Mouse (Mus musculus): Measurements from ENCODE around the gene Fbxo4. TPM values are rescaled to one million over a fixed set of nuclear protein-coding genes. Genes with fewer than 3 reads are reported as not detected.

Fbxo4 gene
- total RNA-seq (2021) = 21.6 and 25.8 TPM in 2 replicates
- long read RNA-seq, transcript Fbxo4-201 (7 exons, 1,565 nt) = major isoform, 27 of 37 reads
- long read RNA-seq, partial matches to known transcripts = 2 of 37 reads
- long read RNA-seq, other reads (novel, unspliced or antisense) = 8 of 37 reads

DNA sequence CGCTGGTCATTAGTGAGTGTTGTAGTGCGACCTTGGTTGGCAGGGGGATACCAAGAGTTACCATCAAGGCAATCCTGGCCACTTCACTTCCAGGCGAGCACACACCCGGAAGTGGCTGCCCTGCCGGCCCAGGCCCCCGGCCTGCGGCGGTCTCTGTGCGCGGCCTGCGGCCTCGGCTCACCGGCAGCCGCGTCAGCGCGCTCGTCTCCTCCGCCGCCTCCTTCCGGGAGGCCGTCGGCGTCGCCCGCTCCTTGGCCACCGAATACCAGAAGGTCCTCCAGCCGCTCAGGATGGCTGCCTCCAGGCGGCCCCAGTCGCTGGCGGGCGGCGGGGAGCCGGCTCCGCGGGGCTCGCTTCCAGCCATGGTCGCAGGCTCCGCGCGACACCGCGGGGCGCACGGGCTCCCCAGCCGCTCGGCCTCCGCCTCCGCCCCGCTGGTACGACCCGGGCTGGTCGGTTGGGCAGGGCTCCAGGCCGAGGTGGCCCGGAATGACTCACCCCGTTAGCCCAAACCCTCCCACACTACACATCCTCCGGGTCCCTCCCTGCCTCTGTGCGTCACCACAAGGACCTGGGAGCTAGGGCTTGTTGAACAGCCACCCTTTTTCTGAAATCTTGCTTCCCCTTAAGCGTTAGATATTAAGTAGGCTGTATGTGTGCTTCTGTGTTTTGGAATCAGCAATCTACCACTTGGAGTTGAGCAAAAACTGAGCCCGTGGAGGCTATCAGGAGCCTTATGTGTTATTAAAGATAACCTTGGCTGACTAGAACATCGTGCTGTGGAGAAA lies at the start of gene Fbxo4:
Fbxo4 (minus strand) TSS at position 513 of the 788 bp plus-strand sequence.
- DNase-seq = peak; percentile 92

DNA sequence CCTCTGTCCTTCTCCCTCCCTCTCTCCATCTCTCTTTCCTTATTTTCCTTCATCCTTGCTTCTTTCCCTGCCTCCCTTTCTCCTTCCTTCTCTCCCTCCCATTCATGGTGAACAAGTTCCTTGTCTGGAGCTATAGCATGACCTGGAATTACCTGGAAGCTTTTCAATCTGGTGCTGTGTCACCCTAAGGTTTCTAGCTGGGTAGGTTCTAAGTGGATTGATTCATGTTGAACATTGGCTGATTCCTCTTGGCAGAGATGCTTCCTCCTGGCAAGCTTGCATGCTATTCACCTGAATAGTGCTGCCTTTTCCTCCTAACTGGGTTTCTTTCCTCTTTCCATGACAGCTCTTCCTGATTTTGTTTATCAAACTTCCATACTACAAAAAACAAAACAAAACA lies 49.6 kb upstream of the Fbxo4 start:
- no peak for DNase-seq

DNA sequence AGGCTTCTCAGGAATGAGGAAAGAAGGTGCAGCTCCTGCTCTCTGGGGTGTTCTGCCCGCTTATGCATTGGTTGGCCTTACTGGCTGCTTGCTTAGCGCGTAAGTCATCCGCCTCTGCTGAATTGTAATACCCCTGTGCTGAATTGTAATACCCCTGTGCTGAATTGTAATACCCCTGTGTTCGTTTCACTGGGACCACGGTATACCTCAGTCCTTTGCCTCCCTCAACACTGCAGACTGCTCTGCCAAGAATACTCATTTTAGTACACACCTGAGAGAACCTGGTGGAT lies 49.0 kb upstream of the Fbxo4 start:
- no peak for DNase-seq

DNA sequence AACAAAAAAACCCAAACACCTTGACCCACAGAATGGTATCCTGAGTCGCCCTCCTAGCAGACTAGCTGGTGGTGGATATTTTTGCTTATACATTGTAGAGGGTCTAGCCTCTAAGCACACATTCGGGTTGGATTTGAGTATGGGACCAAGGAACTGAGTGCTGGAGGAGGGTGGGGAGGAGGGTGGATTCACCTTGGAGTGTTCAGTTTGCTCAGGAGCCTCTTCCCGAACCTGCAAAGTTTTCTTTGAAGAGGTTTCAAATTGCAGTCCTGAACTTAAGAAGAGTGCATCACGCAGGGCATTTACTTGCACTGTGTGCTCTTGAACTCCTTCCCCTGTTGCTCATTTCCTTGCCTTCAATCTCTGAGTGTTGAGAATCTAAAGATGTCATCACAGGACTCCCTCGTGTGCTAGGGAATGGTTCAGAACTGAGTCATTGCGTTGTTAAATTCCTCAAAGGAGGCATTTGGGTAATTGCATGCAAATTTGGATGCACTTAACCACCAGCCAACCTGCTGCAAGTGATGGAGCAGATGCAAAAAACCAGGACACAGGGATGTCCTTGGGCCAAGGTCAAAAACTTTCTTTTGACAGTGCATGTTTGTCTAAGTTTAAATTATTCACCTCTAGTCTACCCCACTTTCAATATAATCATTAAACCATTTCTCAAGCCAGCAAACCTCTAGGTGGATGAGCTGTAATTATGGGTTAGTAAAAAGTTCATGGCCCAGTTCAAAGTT lies 48.5 kb upstream of the Fbxo4 start:
- DNase-seq = no peak

DNA sequence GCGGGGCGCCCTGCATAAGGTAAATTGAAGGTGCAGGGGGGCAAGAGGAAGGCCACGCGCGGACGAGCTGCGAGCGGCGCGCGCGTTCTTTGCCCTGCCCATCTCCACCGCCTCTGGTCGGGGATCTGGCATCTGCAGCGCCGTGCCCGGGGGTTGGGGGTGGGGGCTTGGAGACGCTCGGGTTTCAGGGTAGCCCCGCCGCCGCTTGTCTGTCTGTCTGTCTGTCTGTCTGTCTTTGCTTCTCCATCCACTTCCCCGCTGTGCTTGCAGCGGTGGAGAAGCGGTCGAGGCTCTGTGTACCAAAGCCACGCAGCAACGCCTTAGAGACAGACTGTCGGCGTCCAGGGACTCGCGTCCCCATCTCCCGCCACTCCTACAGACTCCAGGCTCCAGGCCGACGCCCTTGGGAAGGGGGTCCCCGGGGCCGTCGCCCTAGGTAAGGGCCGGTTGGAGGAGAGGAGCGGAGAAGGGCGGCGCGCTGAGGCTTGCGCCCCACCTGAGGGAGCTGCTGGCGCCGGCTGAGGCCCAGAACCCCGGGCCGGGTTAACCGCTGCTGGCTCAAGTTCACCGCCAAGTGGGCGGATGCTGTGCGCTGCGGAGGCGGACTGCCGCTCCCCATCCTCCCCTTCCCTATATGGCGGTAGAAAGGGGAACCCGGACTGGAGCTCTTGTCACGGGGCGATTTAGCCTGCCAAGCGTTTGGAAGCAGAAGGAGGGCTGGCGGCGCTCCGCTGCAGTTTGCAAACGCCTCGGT lies 47.6 kb upstream of the Fbxo4 start:
- peak; percentile 77 for DNase-seq

DNA sequence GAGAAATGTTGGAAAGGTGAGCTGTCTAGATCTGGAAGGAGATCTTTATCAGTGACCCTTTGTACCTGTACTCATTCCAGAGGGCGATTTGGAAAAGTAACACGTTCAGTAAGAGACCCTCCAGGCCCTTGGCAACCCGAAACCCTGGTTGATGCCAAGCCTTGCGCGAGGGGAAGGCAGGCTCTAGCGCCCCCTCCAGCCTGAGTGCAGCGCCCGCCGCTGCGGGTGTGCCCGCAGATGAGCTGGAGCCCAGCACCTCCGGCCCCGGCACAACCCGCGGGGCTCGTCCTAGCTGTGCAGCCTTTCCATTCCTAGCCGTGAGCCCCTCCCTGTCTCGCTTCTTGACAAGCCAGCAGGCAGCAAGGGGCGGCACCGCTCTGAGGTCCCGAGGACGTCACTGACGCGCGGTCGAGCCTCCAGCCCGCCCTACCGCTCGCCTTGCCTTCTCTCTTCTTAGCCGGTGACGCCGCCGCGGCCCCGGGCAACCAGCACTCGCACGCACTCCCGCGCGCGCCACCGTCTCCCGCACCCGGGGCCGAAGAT lies 46.9 kb upstream of the Fbxo4 start, which contains the start of gene Oxct1:
Oxct1 (plus strand) TSS at position 153 of the 543 bp plus-strand sequence.
- peak; percentile 84 for DNase-seq

DNA sequence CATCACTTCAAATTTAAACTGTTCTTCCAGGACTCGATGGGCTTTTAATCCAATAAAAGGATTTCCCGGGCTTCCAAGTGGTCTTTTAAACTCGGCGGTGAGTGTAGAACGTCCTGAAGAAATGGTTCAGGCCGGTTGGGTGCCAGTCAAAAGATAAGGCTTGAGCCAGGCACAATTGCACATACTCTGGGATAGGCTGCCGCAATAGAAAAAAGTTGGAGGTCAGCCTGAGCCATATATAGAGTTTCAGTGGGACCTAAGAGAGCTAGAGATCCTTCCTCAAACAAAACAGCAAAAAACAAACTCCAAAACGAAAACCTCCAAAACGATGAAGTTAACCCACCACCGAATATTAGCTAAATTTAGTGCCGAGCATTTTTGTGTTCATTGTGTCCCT lies 46.1 kb upstream of the Fbxo4 start:
- no peak for DNase-seq

DNA sequence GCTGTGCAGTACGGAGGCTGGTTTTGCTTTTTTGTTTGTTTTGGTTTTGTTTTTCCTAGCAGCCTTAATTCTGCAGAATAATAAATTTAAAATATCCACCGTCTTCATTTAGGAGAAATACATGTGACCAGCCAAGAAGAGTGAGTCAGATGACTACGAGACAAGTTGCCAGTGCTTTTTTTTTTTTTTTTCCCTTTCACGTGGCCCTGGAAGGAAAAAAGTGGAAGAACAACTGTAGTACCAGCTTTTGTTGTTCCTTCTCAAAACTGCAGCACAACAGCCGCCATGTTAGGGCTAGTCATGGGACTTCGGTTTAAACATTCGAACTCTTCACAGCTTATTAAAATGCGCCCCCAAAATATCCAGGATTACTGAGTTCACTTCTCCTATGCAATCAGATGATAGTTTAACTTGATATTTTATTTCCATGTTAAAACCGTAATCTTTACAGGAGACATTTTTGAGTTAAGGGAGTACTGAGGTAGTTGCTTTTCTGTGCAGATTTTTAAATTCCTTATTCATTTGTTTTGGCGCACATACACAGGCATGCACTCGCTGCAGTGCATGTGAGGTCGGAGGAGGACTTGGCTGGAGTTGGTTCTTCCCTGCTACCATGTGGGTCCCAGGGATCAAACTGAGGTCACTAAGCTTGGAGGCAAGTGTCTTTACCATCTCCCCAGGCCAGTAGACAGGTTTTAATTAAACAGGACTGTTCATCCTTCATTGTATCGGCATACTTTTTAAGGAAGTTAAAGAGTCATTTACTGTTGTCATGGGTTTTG lies 45.5 kb upstream of the Fbxo4 start:
- no peak for DNase-seq

DNA sequence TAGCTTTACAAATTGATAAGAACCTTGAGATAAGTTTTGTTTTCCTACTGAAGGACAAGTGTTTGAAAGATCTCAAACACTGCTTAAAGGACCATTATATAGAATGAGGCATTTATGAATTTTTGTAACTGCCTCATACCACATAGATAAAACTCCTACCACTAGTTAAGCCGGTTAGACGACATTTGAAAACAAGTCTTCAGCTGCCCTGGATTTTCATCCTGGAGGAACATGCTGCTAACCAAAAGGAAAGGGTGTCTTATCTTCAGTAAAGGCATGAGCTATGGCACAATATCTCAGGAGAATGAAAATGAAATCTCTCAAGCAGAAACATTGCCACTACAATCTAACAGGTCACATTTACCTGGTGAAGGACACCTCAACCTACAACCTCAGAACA lies 44.4 kb upstream of the Fbxo4 start:
- DNase-seq = no peak

DNA sequence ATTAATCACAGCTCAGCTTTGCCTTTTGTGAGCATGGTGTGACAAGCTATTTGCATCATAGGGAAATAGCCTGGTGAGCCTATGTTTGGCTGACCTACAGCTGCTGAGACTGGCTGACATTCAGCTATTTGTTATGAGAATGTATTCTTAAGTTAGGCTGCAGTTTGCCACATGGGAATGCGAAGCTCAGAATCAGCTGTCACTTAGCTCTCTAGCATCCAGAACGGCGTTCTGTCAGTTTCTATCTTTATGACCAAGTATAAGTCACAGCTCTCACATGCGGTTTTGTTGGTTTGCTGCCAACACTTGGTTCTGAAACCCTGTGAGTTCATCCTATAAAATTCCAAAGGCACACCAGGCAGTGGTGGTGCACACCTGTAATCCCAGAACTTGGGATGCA lies 41.3 kb upstream of the Fbxo4 start:
- DNase-seq = no peak

DNA sequence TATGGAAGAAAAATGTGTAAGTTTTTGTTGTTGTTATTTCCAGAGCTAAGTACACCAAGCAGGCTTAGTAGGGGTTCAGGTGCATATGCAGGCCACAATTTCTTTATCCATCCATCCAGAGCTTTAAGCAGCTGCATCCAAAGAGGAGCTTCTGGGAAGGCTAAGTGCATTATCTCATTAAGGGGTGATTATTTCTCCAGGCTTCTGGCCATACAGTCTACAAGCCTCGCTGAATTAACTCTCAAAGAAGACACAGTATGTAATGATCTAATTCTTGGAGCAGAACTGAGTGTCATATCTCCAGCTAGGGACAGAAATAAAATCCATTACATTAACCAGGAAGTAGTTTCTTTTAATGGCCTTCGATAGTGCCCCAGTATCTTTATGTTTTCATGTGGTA lies 34.5 kb upstream of the Fbxo4 start:
- DNase-seq = no peak

DNA sequence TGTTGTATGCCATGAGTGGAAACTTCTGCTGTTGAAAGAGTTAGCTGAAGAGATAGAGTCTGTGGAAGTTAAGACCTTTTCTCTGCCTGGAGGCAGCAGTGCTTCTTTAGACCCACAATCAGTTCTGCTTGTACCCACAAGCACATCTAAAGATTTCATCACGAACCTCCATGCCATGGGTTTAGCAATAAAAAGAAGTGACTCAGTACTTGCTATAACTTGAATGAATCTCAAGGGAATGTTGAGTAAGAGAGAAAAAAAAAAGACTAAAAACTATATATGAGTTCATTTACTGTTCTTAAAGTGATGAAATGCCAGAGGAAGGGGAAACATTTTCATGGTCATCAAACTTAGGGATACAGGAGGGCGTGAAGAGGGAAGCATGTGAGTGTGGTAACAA lies 21.2 kb upstream of the Fbxo4 start:
- DNase-seq = no peak

DNA sequence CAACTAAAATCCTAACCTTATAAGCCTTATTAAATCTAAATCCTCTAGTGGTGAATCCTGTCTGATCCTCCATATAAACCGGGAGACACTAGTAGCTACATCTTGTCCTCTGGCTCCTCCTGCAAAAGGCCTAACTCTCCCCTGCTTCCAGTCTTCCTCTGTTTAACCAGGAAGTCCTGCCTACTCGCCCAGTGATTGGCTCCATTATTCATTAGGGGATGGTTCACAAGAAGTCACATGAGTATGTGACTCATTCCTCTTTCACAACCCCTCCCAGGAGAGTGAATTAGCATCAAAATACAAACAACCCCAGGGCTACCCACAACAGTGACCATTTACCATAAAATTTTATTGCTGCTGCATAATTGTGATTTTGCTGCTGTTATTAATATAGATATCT lies 19.8 kb upstream of the Fbxo4 start:
- no peak for DNase-seq

DNA sequence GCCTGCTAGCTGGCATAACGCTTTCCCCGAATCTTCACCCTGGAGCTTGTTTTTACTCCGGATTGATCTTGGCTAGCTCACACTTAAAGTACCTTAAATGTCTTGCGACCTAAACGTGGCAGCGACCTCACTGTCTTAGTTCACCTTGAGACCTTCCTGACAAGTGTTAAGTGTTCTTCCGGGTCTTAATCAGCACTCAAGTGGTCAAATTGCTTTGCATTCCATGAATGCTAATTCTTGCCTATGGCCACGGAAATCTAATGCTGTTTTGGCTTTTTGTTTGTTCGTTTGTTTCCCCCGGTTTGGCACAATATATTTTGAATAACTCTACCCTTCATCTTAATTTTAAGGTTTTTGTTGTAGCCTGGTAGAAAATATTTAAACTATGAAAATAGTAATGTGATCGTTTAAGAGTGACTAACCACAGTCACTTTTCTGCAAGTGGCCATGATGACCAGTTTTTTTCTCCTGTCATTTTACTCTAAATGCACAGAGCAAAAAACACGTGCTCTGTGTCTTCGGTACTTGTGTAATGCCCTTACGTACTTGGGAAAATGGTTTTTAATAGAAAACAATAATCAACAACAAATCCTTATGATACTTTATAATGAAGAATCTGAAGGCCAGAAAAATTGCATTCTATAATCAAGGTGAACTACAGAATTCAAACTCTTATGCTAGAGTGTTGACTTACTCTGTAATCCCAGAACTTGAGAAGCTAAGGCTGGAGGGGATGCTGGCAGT lies 17.1 kb upstream of the Fbxo4 start:
- DNase-seq = no peak

DNA sequence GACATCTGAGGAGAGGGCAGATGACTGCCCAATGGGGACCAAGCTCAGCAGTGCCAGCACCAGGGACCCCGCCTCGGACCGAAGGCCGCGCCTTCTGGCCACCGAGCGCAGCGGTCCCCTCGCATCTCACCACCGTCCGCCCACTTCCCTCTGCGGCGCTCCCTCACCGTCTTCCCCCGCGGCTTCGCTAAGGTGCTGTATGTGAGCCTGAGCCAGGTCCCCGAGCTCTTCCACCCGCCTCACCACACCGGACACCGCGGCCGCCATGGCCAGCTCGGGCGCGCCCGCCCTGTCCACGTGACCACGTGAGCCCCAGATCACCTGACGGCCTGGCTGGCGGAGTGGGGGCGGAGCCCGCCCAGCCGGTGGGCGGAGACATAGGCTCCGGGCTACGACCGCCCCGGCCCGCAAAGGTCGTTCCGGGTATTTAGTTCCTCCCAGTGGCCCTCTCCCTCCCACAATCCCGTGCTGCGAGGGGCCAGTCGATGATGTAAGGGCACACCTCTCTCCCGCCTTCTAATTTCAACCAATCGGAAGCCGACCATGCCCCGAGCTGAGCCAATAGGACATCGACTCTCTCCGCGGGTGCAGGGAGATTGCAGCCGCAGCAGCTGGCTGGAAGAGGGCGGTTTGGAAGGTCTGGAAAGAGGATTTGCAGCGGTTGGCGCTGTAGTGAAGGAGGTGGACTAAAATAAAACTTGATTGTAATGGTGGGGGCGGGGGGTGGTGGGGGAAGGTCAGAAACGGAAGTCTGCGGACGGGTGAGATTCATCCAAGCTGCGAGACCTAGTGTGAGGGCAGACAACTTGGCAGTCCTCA lies 16.3 kb upstream of the Fbxo4 start, which contains the start of gene AW549877:
AW549877 (minus strand) TSS at position 297 of the 819 bp plus-strand sequence.
- peak; percentile 98 for DNase-seq

DNA sequence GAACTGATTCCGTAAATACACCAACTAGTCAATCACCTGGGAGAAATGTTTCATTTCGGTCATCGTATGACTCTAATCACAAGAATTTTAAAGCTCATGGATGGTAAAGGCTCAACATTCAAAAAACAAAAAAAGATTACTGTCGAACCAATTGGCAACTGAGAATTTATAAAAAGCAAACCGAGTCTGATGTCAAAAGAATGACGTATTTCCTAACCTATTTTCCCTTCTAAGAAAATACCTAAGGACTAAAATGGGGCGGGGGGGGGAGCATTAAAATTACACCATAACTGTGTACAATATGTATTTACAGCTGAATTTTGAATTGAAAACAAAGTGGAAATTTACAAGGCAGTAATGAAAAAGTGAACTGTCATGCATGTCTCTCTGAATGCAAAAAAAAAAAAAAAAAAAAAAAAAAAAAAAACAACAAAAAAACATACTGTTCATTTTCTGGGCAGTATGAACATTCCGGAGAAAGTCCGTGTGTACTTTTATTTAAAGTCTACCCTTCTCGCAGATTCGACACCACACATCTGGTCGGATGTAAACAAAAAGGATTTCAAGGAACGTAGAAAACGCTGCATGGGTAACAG lies 15.6 kb upstream of the Fbxo4 start:
- no peak for DNase-seq

DNA sequence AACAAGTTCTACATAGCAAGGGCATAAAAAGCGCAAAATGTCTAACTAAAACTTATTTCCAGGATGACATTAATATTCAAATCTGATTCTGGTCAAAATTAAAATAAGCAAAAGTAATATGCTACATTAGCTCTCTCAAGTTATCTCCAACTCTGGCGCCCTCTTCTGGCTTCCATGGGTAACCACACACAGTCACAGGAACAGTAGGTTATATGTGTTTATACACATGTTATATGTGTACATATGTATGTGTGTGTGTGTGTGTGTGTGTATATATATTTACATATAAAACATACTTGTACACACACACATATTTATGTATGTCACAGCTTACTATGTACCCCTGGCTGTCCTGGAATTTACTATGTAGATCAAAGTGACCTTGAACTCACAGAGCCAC lies 8.6 kb upstream of the Fbxo4 start:
- peak; percentile 35 for DNase-seq

DNA sequence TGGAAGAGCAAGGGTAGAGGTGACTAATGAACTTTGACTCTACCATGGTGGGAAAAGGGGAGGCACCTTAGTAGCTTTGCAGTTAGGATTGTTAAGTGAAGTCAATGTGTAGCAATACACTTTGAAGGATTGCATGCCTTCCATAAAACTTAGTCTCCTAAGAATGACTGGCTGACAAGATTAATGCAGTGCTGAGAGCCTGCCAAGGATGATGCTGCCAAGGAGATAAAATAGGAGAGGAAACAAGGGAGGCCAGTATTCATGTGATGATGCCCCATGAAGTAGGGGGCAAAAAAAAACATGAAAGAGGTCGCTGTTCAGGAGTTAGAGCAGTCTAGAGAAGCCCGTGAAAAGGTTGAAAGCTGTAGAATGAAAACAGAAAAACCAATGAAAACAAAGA lies 5.5 kb upstream of the Fbxo4 start:
- DNase-seq = peak; percentile 41

DNA sequence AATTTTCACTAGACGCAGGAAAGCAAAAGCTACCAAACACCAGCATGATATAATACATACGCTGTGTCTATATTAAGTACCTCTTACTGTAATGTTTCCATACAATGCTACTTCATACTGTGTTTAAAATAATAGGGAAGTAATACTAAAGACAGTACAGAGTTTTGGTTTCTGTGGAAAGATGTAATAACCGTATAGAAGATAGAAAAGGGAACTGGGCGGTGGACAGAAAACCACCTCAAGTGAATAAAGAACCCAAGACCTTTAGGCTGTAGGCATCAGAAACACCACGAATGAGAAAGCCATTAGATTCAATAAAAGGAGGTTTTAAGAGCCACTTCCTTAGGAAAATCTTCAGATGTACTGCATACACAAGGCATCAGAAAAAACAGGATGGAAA lies 3.4 kb upstream of the Fbxo4 start:
- no peak for DNase-seq

DNA sequence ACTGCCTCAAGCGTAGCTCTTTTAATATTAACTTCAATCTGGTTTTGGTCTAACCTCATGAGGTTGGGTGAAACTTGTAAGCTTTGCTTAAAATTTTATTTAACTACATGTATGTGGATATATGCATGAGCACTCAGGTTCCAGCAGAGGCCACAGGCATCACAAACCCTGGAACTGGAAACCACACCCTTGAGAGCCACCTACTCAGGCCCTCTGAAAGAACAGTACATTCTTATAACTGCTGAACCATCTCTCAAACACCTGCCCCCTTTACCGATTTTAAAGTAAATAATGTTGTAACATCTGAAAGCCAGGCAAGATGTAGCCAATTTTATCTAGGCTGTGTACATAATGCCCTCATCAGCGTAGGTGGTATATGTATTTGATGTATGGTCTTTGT lies 498 bp upstream of the Fbxo4 start:
- no peak for DNase-seq
